Mouse (Mus musculus) neural tube, embryonic 15.5 days (tissue): Measurements from ENCODE around the gene Lyzl4. TPM values are rescaled to one million over a fixed set of nuclear protein-coding genes. Genes with fewer than 3 reads are reported as not detected.
A peak's percentile ranks its signal among the peaks of the same experiment; 100 is the strongest.

Experiments used
- ATAC-seq: fragments of 200-750 bp; cut with Nextera tagmentation; 2 replicates; pipeline ENCODE4 v1.8.0; 2017; ENCODE audit warnings: mild to moderate bottlenecking, moderate TSS enrichment, moderate library complexity; ENCODE audit not compliant: low FRiP score
- H3K27ac ChIP-seq: fragments of 300-500 bp; sonication (generic); replicated peaks from 2 replicates; pipeline ENCODE4 v1.5.1; 2015; ENCODE audit warnings: mild to moderate bottlenecking, inconsistent platforms
- H3K27me3 ChIP-seq: fragments of 300-500 bp; sonication (generic); replicated peaks from 2 replicates; pipeline ENCODE4 v1.6.1; 2015; ENCODE audit warnings: inconsistent platforms
- H3K36me3 ChIP-seq: fragments of 300-500 bp; sonication (generic); 2 replicates; pipeline ENCODE4 v1.6.1; 2015; ENCODE audit warnings: inconsistent platforms
- H3K4me1 ChIP-seq: fragments of 300-500 bp; sonication (generic); 2 replicates; pipeline ENCODE4 v1.6.1; 2015; ENCODE audit warnings: inconsistent platforms
- H3K4me2 ChIP-seq: fragments of 300-500 bp; sonication (generic); 2 replicates; pipeline ENCODE4 v1.6.1; 2015; ENCODE audit warnings: inconsistent platforms, mild to moderate bottlenecking, moderate library complexity
- H3K4me3 ChIP-seq: fragments of 300-500 bp; sonication (generic); replicated peaks from 2 replicates; pipeline ENCODE4 v1.5.1; 2015; ENCODE audit warnings: mild to moderate bottlenecking, inconsistent platforms
- H3K9ac ChIP-seq: fragments of 300-500 bp; sonication (generic); replicated peaks from 2 replicates; pipeline ENCODE4 v1.6.1; 2015; ENCODE audit warnings: mild to moderate bottlenecking, inconsistent platforms
- H3K9me3 ChIP-seq: fragments of 300-500 bp; sonication (generic); replicated peaks from 2 replicates; pipeline ENCODE4 v1.6.1; 2016; ENCODE audit warnings: inconsistent platforms
- WGBS: fragments of 180-500 bp; shearing (Covaris S2); methylation state at CpG from one replicate; pipeline ENCODE4 v1.1.7; 2015; ENCODE audit warnings: mixed read lengths; 5-methylcytosine and 5-hydroxymethylcytosine counted together
- polyA plus RNA-seq: library from polyadenylated mRNA; unstranded; fragments of >200 nt; fragmentation: Nextera tagmentation; extraction: Ambion mirVana; gene quantifications from 2 replicates; pipeline ENCODE4 v1.2.1, GENCODE M21; 2015

Gene Lyzl4
- polyA plus RNA-seq, 1 experiment from 2014 or later = not detected

GRCm38 (mm10) chr9:121623235-121623634, 18.7 kb downstream of the Lyzl4 start:
- Histone ChIP-seq H3K9ac (no peak overlapping the region), H3K4me2 (no peak overlapping the region), H3K27ac (no peak overlapping the region), H3K4me1 (peaks cover 6% of the 10 kb centered on the region; the same call in 1 of the 2 replicates), H3K9me3 (no peaks in the 10 kb centered on the region), H3K36me3 (no peaks in the 10 kb centered on the region), H3K27me3 (no peaks in the 10 kb centered on the region), H3K4me3 (no peak overlapping the region)
- 86% methylated on average over 4 of the region's 4 CpGs for WGBS
- ATAC-seq = no peak

- peaks cover 6% of the 10 kb centered on the region; the same call in 1 of the 2 replicates for H3K4me1 ChIP-seq
- ATAC-seq = no peak
- WGBS = 26% methylated on average over 7 of the region's 7 CpGs
- no peak overlapping the region for H3K4me2 ChIP-seq
- H3K36me3 ChIP-seq = no peaks in the 10 kb centered on the region
- no peak overlapping the region for H3K4me3 ChIP-seq
- no peak overlapping the region for H3K27ac ChIP-seq
- H3K9ac ChIP-seq = no peak overlapping the region
- H3K9me3 ChIP-seq = no peaks in the 10 kb centered on the region
- no peaks in the 10 kb centered on the region for H3K27me3 ChIP-seq
These were observed 22.5 kb downstream of the Lyzl4 start for GRCm38 (mm10) chr9:121619441-121619840.

- Histone ChIP-seq H3K4me1 (peaks cover 6% of the 10 kb centered on the region; the same call in 1 of the 2 replicates), H3K9me3 (no peaks in the 10 kb centered on the region), H3K4me2 (no peak overlapping the region), H3K36me3 (no peaks in the 10 kb centered on the region), H3K27ac (no peak overlapping the region), H3K4me3 (no peak overlapping the region), H3K27me3 (no peaks in the 10 kb centered on the region), H3K9ac (no peak overlapping the region)
- WGBS = 56% methylated on average over 3 of the region's 3 CpGs
- ATAC-seq = no peak
These were observed 25.4 kb downstream of the Lyzl4 start for GRCm38 (mm10) chr9:121616471-121616870.

- Histone ChIP-seq H3K4me2 (no peak overlapping the region), H3K27me3 (no peaks in the 10 kb centered on the region), H3K4me3 (no peak overlapping the region), H3K9me3 (no peaks in the 10 kb centered on the region), H3K27ac (no peak overlapping the region), H3K4me1 (peaks cover 3% of the 10 kb centered on the region; the same call in 1 of the 2 replicates), H3K36me3 (no peaks in the 10 kb centered on the region), H3K9ac (no peak overlapping the region)
- ATAC-seq = no peak
These were observed 27.6 kb downstream of the Lyzl4 start for GRCm38 (mm10) chr9:121614241-121614757.

- Histone ChIP-seq H3K9me3 (no peaks in the 10 kb centered on the region), H3K27me3 (no peaks in the 10 kb centered on the region), H3K36me3 (no peaks in the 10 kb centered on the region), H3K27ac (no peak overlapping the region), H3K4me3 (no peak overlapping the region), H3K4me1 (no peaks in the 10 kb centered on the region), H3K9ac (no peak overlapping the region), H3K4me2 (no peak overlapping the region)
- 75% methylated on average over 5 of the region's 5 CpGs for WGBS
- no peak for ATAC-seq
These were observed 28.7 kb downstream of the Lyzl4 start for GRCm38 (mm10) chr9:121613192-121613591.

- no peak overlapping the region for H3K9ac ChIP-seq
- 0 out of 2 replicates have a peak, but pooled peaks cover 2% of the 10 kb centered on the region for H3K27me3 ChIP-seq
- 0 out of 2 replicates have a peak, but pooled peaks cover 2% of the 10 kb centered on the region for H3K4me1 ChIP-seq
- 72% methylated on average over 6 of the region's 6 CpGs for WGBS
- no peak for ATAC-seq
- no peaks in the 10 kb centered on the region for H3K9me3 ChIP-seq
- H3K4me2 ChIP-seq = no peak overlapping the region
- no peaks in the 10 kb centered on the region for H3K36me3 ChIP-seq
- no peak overlapping the region for H3K4me3 ChIP-seq
- no peak overlapping the region for H3K27ac ChIP-seq
These were observed 32.5 kb downstream of the Lyzl4 start for GRCm38 (mm10) chr9:121609381-121609780.

- Histone ChIP-seq H3K4me1 (0 out of 2 replicates have a peak, but pooled peaks cover 2% of the 10 kb centered on the region), H3K9ac (no peak overlapping the region), H3K4me2 (no peak overlapping the region), H3K36me3 (no peaks in the 10 kb centered on the region), H3K27me3 (0 out of 2 replicates have a peak, but pooled peaks cover 2% of the 10 kb centered on the region), H3K4me3 (no peak overlapping the region), H3K27ac (no peak overlapping the region), H3K9me3 (no peaks in the 10 kb centered on the region)
- peak; percentile 35 for ATAC-seq
- 52% methylated on average over 1 of the region's 1 CpGs for WGBS
These were observed 35.3 kb downstream of the Lyzl4 start for GRCm38 (mm10) chr9:121606498-121607096.

- no peak overlapping the region for H3K9ac ChIP-seq
- H3K4me2 ChIP-seq = no peak overlapping the region
- WGBS = 59% methylated on average over 12 of the region's 12 CpGs
- H3K27me3 ChIP-seq = 0 out of 2 replicates have a peak, but pooled peaks cover 2% of the 10 kb centered on the region
- H3K9me3 ChIP-seq = no peaks in the 10 kb centered on the region
- ATAC-seq = peak; percentile 84
- no peaks in the 10 kb centered on the region for H3K36me3 ChIP-seq
- 0 out of 2 replicates have a peak, but pooled peaks cover 2% of the 10 kb centered on the region for H3K4me1 ChIP-seq
- no peak overlapping the region for H3K4me3 ChIP-seq
- no peak overlapping the region for H3K27ac ChIP-seq
These were observed 36.2 kb downstream of the Lyzl4 start for GRCm38 (mm10) chr9:121605414-121606278.

- Histone ChIP-seq H3K4me2 (no peak overlapping the region), H3K4me1 (0 out of 2 replicates have a peak, but pooled peaks cover 2% of the 10 kb centered on the region), H3K9me3 (no peaks in the 10 kb centered on the region), H3K9ac (no peak overlapping the region), H3K27ac (no peak overlapping the region), H3K4me3 (no peak overlapping the region), H3K27me3 (no peaks in the 10 kb centered on the region), H3K36me3 (no peaks in the 10 kb centered on the region)
- 86% methylated on average over 2 of the region's 2 CpGs for WGBS
- ATAC-seq = no peak
These were observed 39.5 kb downstream of the Lyzl4 start for GRCm38 (mm10) chr9:121602381-121602780.

- 38% methylated on average over 6 of the region's 6 CpGs for WGBS
- 0 out of 2 replicates have a peak, but pooled peaks cover 2% of the 10 kb centered on the region for H3K4me1 ChIP-seq
These were observed 41.0 kb downstream of the Lyzl4 start for GRCm38 (mm10) chr9:121600861-121601427.

GRCm38 (mm10) chr9:121600201-121600860, 41.6 kb downstream of the Lyzl4 start:
- no peaks in the 10 kb centered on the region for H3K9me3 ChIP-seq
- H3K9ac ChIP-seq = no peak overlapping the region
- H3K27ac ChIP-seq = no peak overlapping the region
- H3K36me3 ChIP-seq = no peaks in the 10 kb centered on the region
- no peaks in the 10 kb centered on the region for H3K27me3 ChIP-seq
- ATAC-seq = no peak
- H3K4me3 ChIP-seq = no peak overlapping the region
- 0 out of 2 replicates have a peak, but pooled peaks cover 2% of the 10 kb centered on the region for H3K4me1 ChIP-seq
- H3K4me2 ChIP-seq = no peak overlapping the region
- WGBS = 62% methylated on average over 13 of the region's 13 CpGs

More at GRCm38 (mm10) chr9:121600861-121601427, 41.0 kb downstream of the Lyzl4 start:
- H3K4me2 ChIP-seq = no peak overlapping the region
- H3K27me3 ChIP-seq = no peaks in the 10 kb centered on the region
- no peaks in the 10 kb centered on the region for H3K9me3 ChIP-seq
- no peak overlapping the region for H3K4me3 ChIP-seq
- H3K36me3 ChIP-seq = no peaks in the 10 kb centered on the region
- H3K9ac ChIP-seq = no peak overlapping the region
- no peak for ATAC-seq
- no peak overlapping the region for H3K27ac ChIP-seq
